Mouse (Mus musculus) C2C12 (cell line): Measurements from ENCODE around the gene Tom1. TPM values are rescaled to one million over a fixed set of nuclear protein-coding genes. Genes with fewer than 3 reads are reported as not detected.
A peak's percentile ranks its signal among the peaks of the same experiment; 100 is the strongest.

Experiments used
- H3K27me3 ChIP-seq: one replicate; pipeline ENCODE4 v1.6.1; 2011; ENCODE audit not compliant: control insufficient read depth, insufficient read depth, insufficient read length
- H3K36me3 ChIP-seq: one replicate; pipeline ENCODE4 v1.6.1; 2011; ENCODE audit not compliant: control insufficient read depth, insufficient read depth
- H3K4me3 ChIP-seq: one replicate; pipeline ENCODE4 v1.5.1; 2011; ENCODE audit warnings: mild to moderate bottlenecking, control low read depth; ENCODE audit not compliant: poor library complexity, insufficient read depth, severe bottlenecking
- H3K79me2 ChIP-seq: one replicate; pipeline ENCODE4 v1.6.1; 2011; ENCODE audit not compliant: control insufficient read depth, insufficient read depth
- H3K79me3 ChIP-seq: one replicate; pipeline ENCODE4 v1.6.1; 2011; ENCODE audit warnings: low read depth, control low read depth
- H3ac ChIP-seq: one replicate; pipeline ENCODE3; 2011; ENCODE audit warnings: low read depth; ENCODE audit not compliant: control insufficient read depth, insufficient read length
- CEBPB ChIP-seq: IDR thresholded peaks from one replicate; pipeline ENCODE4 v1.6.1; 2011; ENCODE audit warnings: low read depth, mild to moderate bottlenecking, control low read depth, moderate library complexity
- CTCF ChIP-seq: IDR thresholded peaks from one replicate; pipeline ENCODE4 v1.5.1; 2011; ENCODE audit not compliant: control insufficient read depth, insufficient read depth, insufficient read length
- FOSL1 ChIP-seq: IDR thresholded peaks from one replicate; pipeline ENCODE4 v1.8.0; 2011; ENCODE audit warnings: mild to moderate bottlenecking, low read length; ENCODE audit not compliant: poor library complexity, insufficient read depth, severe bottlenecking
- MAX ChIP-seq: IDR thresholded peaks from one replicate; pipeline ENCODE4 v1.6.1; 2011; ENCODE audit warnings: mild to moderate bottlenecking, control low read depth
- MYOD1 ChIP-seq: IDR thresholded peaks from one replicate; pipeline ENCODE4 v1.6.1; 2011; ENCODE audit warnings: low read depth; ENCODE audit not compliant: control insufficient read depth, insufficient read length
- MYOG ChIP-seq: IDR thresholded peaks from one replicate; pipeline ENCODE4 v1.6.1; 2011; ENCODE audit not compliant: control insufficient read depth, insufficient read length; ENCODE audit errors: extremely low read depth
- USF1 ChIP-seq: IDR thresholded peaks from one replicate; pipeline ENCODE4 v1.6.1; 2011; ENCODE audit warnings: low read depth, mild to moderate bottlenecking, control low read depth, moderate library complexity
- long read RNA-seq, 2 experiments: library from polyadenylated mRNA; unstranded; transcript quantifications; one replicate each; pipeline ENCODE4 v2.0.0; 2019 to 2020
- polyA plus RNA-seq: library from polyadenylated mRNA; unstranded; fragments of >200 nt; fragmentation: generic; extraction: Trizol; gene quantifications from one replicate; pipeline ENCODE4 v1.2.1, GENCODE M21; 2012; ENCODE audit warnings: missing spikeins

Tom1 gene
- polyA plus RNA-seq, result 31.4 TPM
- long read RNA-seq, experiment 1, transcript Tom1-202 (15 exons, 2,267 nt), result major isoform, 22 of 32 reads
- long read RNA-seq, experiment 1, partial matches to known transcripts, result 1 of 32 reads
- long read RNA-seq, experiment 1, other reads (novel, unspliced or antisense), result 9 of 32 reads
- long read RNA-seq, experiment 2, transcript Tom1-202 (15 exons, 2,267 nt), result major isoform, 126 of 168 reads
- long read RNA-seq, experiment 2, partial matches to known transcripts, result 0 of 168 reads
- long read RNA-seq, experiment 2, other reads (novel, unspliced or antisense), result 41 of 168 reads

DNA sequence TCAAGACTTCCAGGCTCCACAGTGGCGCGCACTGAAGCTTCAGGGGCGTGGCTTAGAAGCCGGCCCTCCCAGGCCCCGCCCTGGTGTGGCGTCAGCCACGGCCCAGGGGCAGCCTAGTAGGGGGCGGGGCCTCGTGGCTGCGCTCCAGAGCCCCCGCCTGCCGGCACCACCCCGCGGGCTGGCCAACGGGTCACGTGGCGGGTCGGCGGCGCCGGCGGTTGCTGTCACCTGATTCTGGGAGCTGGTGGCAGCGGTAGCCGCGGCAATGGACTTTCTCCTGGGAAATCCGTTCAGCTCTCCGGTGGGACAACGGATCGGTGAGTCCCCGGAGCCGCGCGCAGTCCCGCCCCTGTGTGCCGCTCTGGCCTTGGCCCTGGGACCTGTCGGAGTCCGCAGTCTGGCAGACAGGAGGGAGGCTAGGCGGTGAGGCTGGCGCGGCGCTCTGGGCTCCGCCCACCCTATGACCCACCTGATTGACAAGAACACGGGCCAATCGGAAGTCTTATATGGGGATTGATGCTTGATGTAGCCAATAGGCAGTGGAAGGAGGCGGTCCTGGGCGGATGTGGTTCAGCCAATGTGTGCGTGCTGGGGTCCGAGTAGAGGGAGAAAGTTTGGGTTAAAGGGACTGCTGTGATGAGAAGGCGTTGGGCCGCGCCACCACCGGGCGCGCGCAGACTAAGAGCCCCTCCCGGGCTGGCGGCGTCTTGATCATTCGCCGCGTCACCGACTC, at the start of gene Tom1:
Tom1 (plus strand) TSS at position 195 of the 733 bp plus-strand sequence.
- TF ChIP-seq MAX (peak; percentile 7), MYOD1 (no peak), MYOG (no peak), USF1 (peak; percentile 85)
- Histone ChIP-seq H3ac (peak within 1 kb of the TSS; percentile 81), H3K27me3 (no peaks in the 10 kb centered on the region), H3K79me2 (no peaks in the 10 kb centered on the region), H3K4me3 (peak within 1 kb of the TSS; percentile 40), H3K79me3 (no peaks in the 10 kb centered on the region), H3K36me3 (peaks cover 10% of the 10 kb centered on the region)

- Histone ChIP-seq H3K4me3 (no peak overlapping the region), H3K79me2 (no peaks in the 10 kb centered on the region), H3K36me3 (no peaks in the 10 kb centered on the region), H3ac (no peak overlapping the region), H3K79me3 (no peaks in the 10 kb centered on the region), H3K27me3 (no peaks in the 10 kb centered on the region)
- TF ChIP-seq MYOG (no peak), MAX (no peak), CTCF (no peak), USF1 (no peak), MYOD1 (no peak), FOSL1 (no peak), CEBPB (no peak)
These were observed 46.1 kb upstream of the Tom1 start for GRCm38 (mm10) chr8:74987436-74987835.

GRCm38 (mm10) chr8:74990021-74990420, 43.5 kb upstream of the Tom1 start:
- peaks cover 12% of the 10 kb centered on the region for H3K79me2 ChIP-seq
- TF ChIP-seq MYOG (no peak), USF1 (no peak), CTCF (no peak), FOSL1 (no peak), CEBPB (no peak), MAX (no peak), MYOD1 (no peak)
- H3K4me3 ChIP-seq, result no peak overlapping the region
- H3K79me3 ChIP-seq, result peaks cover 5% of the 10 kb centered on the region
- no peaks in the 10 kb centered on the region for H3K27me3 ChIP-seq
- no peak overlapping the region for H3ac ChIP-seq
- no peaks in the 10 kb centered on the region for H3K36me3 ChIP-seq

- H3ac ChIP-seq, result peak within 1 kb of the TSS; percentile 84
- peak within 1 kb of the TSS; percentile 53 for H3K4me3 ChIP-seq
- TF ChIP-seq USF1, result no peak
- TF ChIP-seq MAX, result no peak
- TF ChIP-seq FOSL1, result no peak
- no peak for TF ChIP-seq CTCF
- no peak for TF ChIP-seq MYOG
- TF ChIP-seq CEBPB, result no peak
- no peak for TF ChIP-seq MYOD1
- peaks cover 31% of the 10 kb centered on the region for H3K79me2 ChIP-seq
- peaks cover 16% of the 10 kb centered on the region for H3K79me3 ChIP-seq
- H3K36me3 ChIP-seq, result no peaks in the 10 kb centered on the region
- H3K27me3 ChIP-seq, result no peaks in the 10 kb centered on the region
These were observed 40.4 kb upstream of the Tom1 start, which contains the start of gene Hmgxb4 for GRCm38 (mm10) chr8:74993081-74993474. Gene Hmgxb4 (plus strand): TSS chr8:74993356.

- peaks cover 16% of the 10 kb centered on the region for H3K79me3 ChIP-seq
- H3K4me3 ChIP-seq, result peak overlapping the region; percentile 53
- H3K79me2 ChIP-seq, result peaks cover 31% of the 10 kb centered on the region
- no peak for TF ChIP-seq MYOG
- TF ChIP-seq MAX, result peak; percentile 88
- no peak for TF ChIP-seq USF1
- no peak for TF ChIP-seq CEBPB
- H3ac ChIP-seq, result peak overlapping the region; percentile 84
- H3K36me3 ChIP-seq, result peaks cover 7% of the 10 kb centered on the region
- H3K27me3 ChIP-seq, result no peaks in the 10 kb centered on the region
These were observed 39.7 kb upstream of the Tom1 start for GRCm38 (mm10) chr8:74993475-74994451.
